Mouse (Mus musculus): ENCODE results near the gene Ero1l.

DNA sequence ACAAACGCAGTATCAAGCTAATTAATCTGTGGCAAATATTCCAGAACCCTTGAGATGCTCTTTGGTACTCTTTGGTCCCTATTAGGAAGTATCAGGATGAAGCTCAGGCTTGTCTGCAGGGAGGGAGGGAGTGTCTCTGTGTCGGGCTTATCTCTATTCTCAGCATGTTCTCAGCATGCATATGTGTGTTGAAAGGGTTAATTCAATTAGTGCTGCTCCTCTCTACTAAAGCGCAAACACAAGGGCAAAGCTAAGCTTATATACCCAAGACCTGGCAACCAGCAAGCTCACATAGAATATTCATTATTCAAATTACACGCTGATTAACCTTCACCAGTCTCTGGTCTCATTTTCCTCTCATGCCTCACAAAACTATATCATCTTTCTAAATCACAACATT, 14.6 kb downstream of the Ero1l start:
- TF ChIP-seq POLR2A (IDR thresholded peaks at IDR 0.05; ENCODE audit: borderline replicate concordance, control insufficient read depth, low read depth, low read length) (no peak), CTCF (IDR thresholded peaks at IDR 0.05; ENCODE audit: control insufficient read depth, insufficient read depth, low read length) (no peak)

Data from bone marrow, adult 2 months (tissue).